Mouse (Mus musculus) CH12.LX (cell line): Measurements from ENCODE around the gene Pa2g4. TPM values are rescaled to one million over a fixed set of nuclear protein-coding genes. Genes with fewer than 3 reads are reported as not detected.

ENCODE experiments used
- DNase-seq: peaks from one replicate; pipeline ENCODE4 v3.0.0-alpha.2; 2013; ENCODE audit errors: extremely low read depth
- H3K27ac ChIP-seq: 2 replicates; pipeline ENCODE4 v1.5.1; 2012; ENCODE audit warnings: low read depth, mild to moderate bottlenecking, control low read depth, moderate library complexity; ENCODE audit not compliant: insufficient read depth
- H3K27me3 ChIP-seq: replicated peaks from 2 replicates; pipeline ENCODE3; 2012; ENCODE audit warnings: inconsistent platforms
- H3K36me3 ChIP-seq, 2 experiments: replicated peaks in 1 of 2; 2 replicates each; pipeline versions ENCODE3 to v1.6.1; 2012; ENCODE audit warnings: inconsistent platforms in 1 of 2, low read length in 1 of 2, mild to moderate bottlenecking in 1 of 2, mixed read lengths in 1 of 2, moderate library complexity in 1 of 2; ENCODE audit not compliant: control insufficient read depth in 1 of 2, insufficient read depth in 1 of 2
- H3K4me1 ChIP-seq, 2 experiments: 2 replicates each; pipeline ENCODE4 v1.6.1; 2012; ENCODE audit warnings: inconsistent platforms in 1 of 2, moderate library complexity in 1 of 2; ENCODE audit not compliant: insufficient read depth in 2 of 2, control insufficient read depth in 1 of 2
- H3K4me2 ChIP-seq: 2 replicates; pipeline ENCODE4 v1.6.1; 2012; ENCODE audit warnings: low read depth, mild to moderate bottlenecking, control low read depth; ENCODE audit not compliant: poor library complexity, insufficient read depth, severe bottlenecking
- H3K4me3 ChIP-seq, 3 experiments: fragments of 150-350 bp in 1 of 3; sonication (generic) in 1 of 3; replicated peaks in 1 of 3; 2 replicates each; pipeline versions ENCODE3 to v1.5.1; 2011 to 2012; ENCODE audit warnings: low read depth in 2 of 3, low read length in 2 of 3, mild to moderate bottlenecking in 2 of 3, moderate library complexity in 2 of 3, control low read depth in 1 of 3, improper control_type of control experiment in 1 of 3, inconsistent platforms in 1 of 3, mixed read lengths in 1 of 3; ENCODE audit not compliant: poor library complexity in 1 of 3
- H3K79me2 ChIP-seq: replicated peaks from 2 replicates; pipeline ENCODE4 v1.6.1; 2012; ENCODE audit warnings: mild to moderate bottlenecking, moderate library complexity; ENCODE audit not compliant: control insufficient read depth, poor library complexity, insufficient read depth, severe bottlenecking; ENCODE audit errors: extremely low read depth
- H3K9ac ChIP-seq: 2 replicates; pipeline ENCODE4 v1.6.1; 2012; ENCODE audit warnings: low read depth, mild to moderate bottlenecking, control low read depth, moderate library complexity; ENCODE audit not compliant: insufficient read depth
- H3K9me3 ChIP-seq: replicated peaks from 2 replicates; pipeline ENCODE3; 2012; ENCODE audit warnings: low read length, inconsistent platforms, mixed read lengths
- BHLHE40 ChIP-seq: IDR thresholded peaks from 2 replicates; pipeline ENCODE4 v1.6.1; 2011; ENCODE audit warnings: mild to moderate bottlenecking, low read depth, low read length, improper control_type of control experiment
- CHD1 ChIP-seq: IDR thresholded peaks from 2 replicates; pipeline ENCODE4 v1.6.1; 2012; ENCODE audit warnings: low read depth, low read length, improper control_type of control experiment, inconsistent platforms
- ELF1 ChIP-seq: IDR thresholded peaks from 2 replicates; pipeline ENCODE4 v1.6.1; 2014; ENCODE audit warnings: low read depth, mild to moderate bottlenecking, inconsistent platforms, low read length, improper control_type of control experiment
- ETS1 ChIP-seq: conservative IDR thresholded peaks from 2 replicates; pipeline ENCODE4 v1.6.1; 2012; ENCODE audit warnings: low read depth, mild to moderate bottlenecking, inconsistent platforms, low read length, improper control_type of control experiment, moderate library complexity
- GABPA ChIP-seq: IDR thresholded peaks from 2 replicates; pipeline ENCODE4 v1.6.1; 2012; ENCODE audit warnings: low read depth, low read length, improper control_type of control experiment, inconsistent platforms; ENCODE audit not compliant: insufficient replicate concordance
- HCFC1 ChIP-seq: IDR thresholded peaks from 2 replicates; pipeline ENCODE4 v1.6.1; 2012; ENCODE audit warnings: low read depth, mild to moderate bottlenecking, inconsistent platforms, low read length, improper control_type of control experiment
- IRF4 ChIP-seq: IDR thresholded peaks from 2 replicates; pipeline ENCODE4 v1.6.1; 2014; ENCODE audit warnings: low read depth, mild to moderate bottlenecking, inconsistent platforms, low read length, improper control_type of control experiment
- JUN ChIP-seq: IDR thresholded peaks from 2 replicates; pipeline ENCODE4 v1.6.1; 2011; ENCODE audit warnings: low read depth, mild to moderate bottlenecking, low read length, improper control_type of control experiment, moderate library complexity; ENCODE audit not compliant: insufficient read depth
- KAT2A ChIP-seq: IDR thresholded peaks from 2 replicates; pipeline ENCODE4 v1.6.1; 2012; ENCODE audit warnings: low read length, improper control_type of control experiment, inconsistent platforms; ENCODE audit not compliant: insufficient replicate concordance
- MAFK ChIP-seq: IDR thresholded peaks from 2 replicates; pipeline ENCODE4 v1.6.1; 2011; ENCODE audit warnings: low read length, improper control_type of control experiment; ENCODE audit not compliant: insufficient replicate concordance
- MYC ChIP-seq: IDR thresholded peaks from 2 replicates; pipeline ENCODE4 v1.6.1; 2011; ENCODE audit warnings: low read depth, mild to moderate bottlenecking, improper control_type of control experiment, low read length
- NRF1 ChIP-seq: IDR thresholded peaks from 2 replicates; pipeline ENCODE4 v1.6.1; 2014; ENCODE audit warnings: low read depth, mild to moderate bottlenecking, inconsistent platforms, low read length, improper control_type of control experiment, moderate library complexity
- POLR2AphosphoS2 ChIP-seq: IDR thresholded peaks from 2 replicates; pipeline ENCODE4 v1.6.1; 2011; ENCODE audit warnings: low read depth, low read length, improper control_type of control experiment
- RAD21 ChIP-seq: IDR thresholded peaks from 2 replicates; pipeline ENCODE4 v1.6.1; 2011; ENCODE audit warnings: low read depth, mild to moderate bottlenecking, low read length, improper control_type of control experiment, moderate library complexity
- SMC3 ChIP-seq: IDR thresholded peaks from 2 replicates; pipeline ENCODE4 v1.6.1; 2011; ENCODE audit warnings: low read depth, low read length, improper control_type of control experiment
- TBP ChIP-seq: conservative IDR thresholded peaks from 2 replicates; pipeline ENCODE4 v1.6.1; 2011; ENCODE audit warnings: low read depth, low read length, improper control_type of control experiment
- USF2 ChIP-seq: conservative IDR thresholded peaks from 2 replicates; pipeline ENCODE4 v1.6.1; 2011; ENCODE audit warnings: low read depth, low read length, improper control_type of control experiment
- dilution Hi-C: fragments of 300-500 bp; cut with MboI; formaldehyde crosslinking; loops from 2 replicates; pipeline ENCODE4 v1.14.3; 2020; ENCODE audit warnings: low sequenced_read_pairs; ENCODE audit not compliant: extremely low pct_unique_long_range_greater_than_20kb, extremely low pct_ligation_motif_present
- in situ Hi-C: fragments of 300-500 bp; cut with MboI; formaldehyde crosslinking; loops from 3 replicates; pipeline ENCODE4 v1.14.3; 2019; ENCODE audit warnings: low sequenced_read_pairs, low pct_ligation_motif_present, low pct_unique_long_range_greater_than_20kb, mixed read lengths
- polyA plus RNA-seq: library from polyadenylated mRNA; unstranded; fragments of >175 nt; gene quantifications from 2 replicates; pipeline ENCODE4 v1.2.1, GENCODE M21; 2012; ENCODE audit warnings: low read depth; ENCODE audit not compliant: insufficient read length
- total RNA-seq, 2 experiments: library from RNA; depleted of rRNA; stranded (reverse); fragments of 300-350 nt in 1 of 2; fragments of >200 nt in 1 of 2; gene quantifications; 2 replicates each; pipeline ENCODE4 v1.2.3; 2012 to 2014

Gene Pa2g4
- total and polyA plus RNA-seq, 3 experiments: 129 to 550 (median 133) TPM

GRCm38 (mm10) chr10:128516029-128516428 is 49.8 kb downstream of the Pa2g4 start:
- Histone ChIP-seq H3K4me2 (no peak overlapping the region), H3K27me3 (no peaks in the 10 kb centered on the region), H3K4me3 (no peak overlapping the region), H3K9ac (no peak overlapping the region), H3K27ac (no peak overlapping the region), H3K9me3 (no peaks in the 10 kb centered on the region), H3K4me1 (no peaks in the 10 kb centered on the region), H3K79me2 (no peaks in the 10 kb centered on the region), H3K36me3 (peaks cover 81 to 89% of the 10 kb centered on the region in 2 experiments)
- DNase-seq: no peak
- in situ Hi-C loops: no loop called here
- TF ChIP-seq JUN (no peak), RAD21 (no peak), IRF4 (no peak), NRF1 (no peak), KAT2A (no peak), POLR2AphosphoS2 (no peak), GABPA (no peak), ETS1 (no peak), SMC3 (no peak), HCFC1 (no peak), MYC (no peak), ELF1 (no peak), TBP (no peak), MAFK (no peak), CHD1 (no peak), BHLHE40 (no peak), USF2 (no peak)
- dilution Hi-C loops: no loop called here

GRCm38 (mm10) chr10:128515044-128515443 is 50.7 kb downstream of the Pa2g4 start:
- dilution Hi-C loops (no loop called here), in situ Hi-C loops (no loop called here)
- H3K4me3 ChIP-seq: no peak overlapping the region
- no peaks in the 10 kb centered on the region for H3K27me3 ChIP-seq
- H3K27ac ChIP-seq: no peak overlapping the region
- H3K9ac ChIP-seq: no peak overlapping the region
- peaks cover 79 to 87% of the 10 kb centered on the region in 2 experiments for H3K36me3 ChIP-seq
- no peak for TF ChIP-seq SMC3
- no peaks in the 10 kb centered on the region for H3K4me1 ChIP-seq
- H3K9me3 ChIP-seq: no peaks in the 10 kb centered on the region
- no peak overlapping the region for H3K4me2 ChIP-seq
- DNase-seq: no peak
- H3K79me2 ChIP-seq: no peaks in the 10 kb centered on the region
